26 mouse cellular contexts compared by ENCODE assay signal in genomic region chr9:82609946-82610345, GRCm38 (mm10).
DNase-seq lines count a peak whose midpoint lies in the region; ATAC-seq lines count a peak whose summit lies in the region.
"Had no signal": no experiment of that assay in that cellular context is flagged by ENCODE, and none has a peak within 500 bp of the region (broad histone marks: within the 10 kb centered on the region; RNA-seq: fewer than 3 reads in every experiment).

No protein-coding gene starts in this region.

- no peak overlapping the region for H3K27ac ChIP-seq in hindbrain, embryonic 14.5 days
- no peak overlapping the region for H3K27ac ChIP-seq in hindbrain, embryonic 10.5 days
- H3K27ac ChIP-seq: heart, embryonic 13.5 days; intestine, embryonic 15.5 days; left cerebral cortex, adult 2 months; liver, embryonic 14.5 days; midbrain, embryonic 15.5 days; neural tube, embryonic 12.5 days had no signal

- intact Hi-C loops in left cerebral cortex, postnatal 4 days (cut with DNase I), result no loop called here
- intact Hi-C loops in left cerebral cortex, postnatal 36 days (cut with DNase I), result no loop called here

- WGBS in hindbrain, embryonic 14.5 days, result 85% methylated on average over 4 of the region's 4 CpGs
- WGBS in hindbrain, embryonic 10.5 days, result 89% methylated on average over 4 of the region's 4 CpGs

- no peaks in the 10 kb centered on the region for H3K4me1 ChIP-seq in hindbrain, embryonic 14.5 days (replicated peaks; ENCODE audit: control insufficient read depth, insufficient read depth, low read length)
- no peaks in the 10 kb centered on the region for H3K4me1 ChIP-seq in hindbrain, embryonic 10.5 days (replicated peaks)
- H3K4me1 ChIP-seq: midbrain, embryonic 15.5 days; neural tube, embryonic 12.5 days had no signal

- DNase-seq in cerebellum, postnatal 10 days, result peak; percentile 76 to 79
- DNase-seq in cerebellum, adult 11 months, result no peak
- no peak for DNase-seq in hindbrain, embryonic 14.5 days (ENCODE audit: low spot score)
- DNase-seq in hindbrain, embryonic 10.5 days (ENCODE audit: low spot score), result no peak
- peak; percentile 36 for DNase-seq in left cerebral cortex, postnatal 4 days
- no peak for DNase-seq in left cerebral cortex, postnatal 36 days (ENCODE audit: low spot score in 2 of 2)
- DNase-seq in right cerebral cortex, postnatal 4 days, result peak; percentile 9
- no peak for DNase-seq in right cerebral cortex, adult 2 months (ENCODE audit: low spot score in 2 of 2)
- DNase-seq: adrenal gland, adult 8-10 months; cerebellum, adult 11-12 months; heart, postnatal 10 days; kidney, adult 2 months; kidney, postnatal 4 days; liver; lung, embryonic 14.5 days; lung, postnatal 14 days; thymus, adult 2 months; thymus, postnatal 36 days had no signal

- no peaks in the 10 kb centered on the region for H3K9me3 ChIP-seq in hindbrain, embryonic 14.5 days (ENCODE audit: control insufficient read depth, low read length)
- no peaks in the 10 kb centered on the region for H3K9me3 ChIP-seq in hindbrain, embryonic 10.5 days
- H3K9me3 ChIP-seq: G1E; heart, embryonic 13.5 days; intestine, embryonic 15.5 days; midbrain, embryonic 15.5 days; neural tube, embryonic 12.5 days had no signal

- no peak overlapping the region for H3K4me3 ChIP-seq in hindbrain, embryonic 14.5 days (replicated peaks; ENCODE audit: low read length)
- no peak overlapping the region for H3K4me3 ChIP-seq in hindbrain, embryonic 10.5 days
- H3K4me3 ChIP-seq: heart, embryonic 13.5 days; intestine, embryonic 15.5 days; left cerebral cortex, adult 2 months; midbrain, embryonic 15.5 days; neural tube, embryonic 12.5 days had no signal

- no peak overlapping the region for H3K4me2 ChIP-seq in hindbrain, embryonic 14.5 days (replicated peaks)
- H3K4me2 ChIP-seq: heart, embryonic 13.5 days; intestine, embryonic 15.5 days; lung, embryonic 14.5 days; midbrain, embryonic 15.5 days; neural tube, embryonic 12.5 days had no signal

- no peaks in the 10 kb centered on the region for H3K36me3 ChIP-seq in hindbrain, embryonic 14.5 days (replicated peaks; ENCODE audit: control insufficient read depth, insufficient read depth)
- H3K36me3 ChIP-seq in hindbrain, embryonic 10.5 days, result no peaks in the 10 kb centered on the region
- H3K36me3 ChIP-seq: G1E; heart, embryonic 13.5 days; intestine, embryonic 15.5 days; midbrain, embryonic 15.5 days; neural tube, embryonic 12.5 days had no signal

- H3K9ac ChIP-seq in hindbrain, embryonic 14.5 days, result no peak overlapping the region
- H3K9ac ChIP-seq: heart, embryonic 13.5 days; intestine, embryonic 15.5 days; liver, embryonic 14.5 days; lung, embryonic 14.5 days; midbrain, embryonic 15.5 days; neural tube, embryonic 12.5 days had no signal

- no peaks in the 10 kb centered on the region for H3K27me3 ChIP-seq in hindbrain, embryonic 14.5 days (ENCODE audit: control insufficient read depth, insufficient read depth, low read length)
- no peaks in the 10 kb centered on the region for H3K27me3 ChIP-seq in hindbrain, embryonic 10.5 days (ENCODE audit: insufficient read depth, poor library complexity, severe bottlenecking)
- H3K27me3 ChIP-seq: heart, embryonic 13.5 days; intestine, embryonic 15.5 days; midbrain, embryonic 15.5 days; neural tube, embryonic 12.5 days had no signal

- ATAC-seq in hindbrain, embryonic 14.5 days (ENCODE audit: low FRiP score), result 0 out of 2 replicates have a peak, but pooled peaks have one; percentile 14
- ATAC-seq: forebrain, embryonic 14.5 days; intestine, embryonic 15.5 days; midbrain, embryonic 15.5 days had no signal

Comparison
In these comparisons a context has a peak if more than half of its experiments do, and no peak if none do; other contexts are left out.
1. DNase-seq: peak in cerebellum, postnatal 10 days (2 of 2), left cerebral cortex, postnatal 4 days (single experiment) and right cerebral cortex, postnatal 4 days (single experiment); none in cerebellum, adult 11 months (single experiment), hindbrain, embryonic 14.5 days (single experiment), hindbrain, embryonic 10.5 days (single experiment), left cerebral cortex, postnatal 36 days (0 of 2) and right cerebral cortex, adult 2 months (0 of 2).